Mouse (Mus musculus) MEL (cell line): Measurements from ENCODE around the gene Tmem9. TPM values are rescaled to one million over a fixed set of nuclear protein-coding genes. Genes with fewer than 3 reads are reported as not detected.

Experiments
- DNase-seq: peaks from one replicate; pipeline ENCODE4 v3.0.0; 2011; ENCODE audit warnings: low read depth, low spot score
- H3K27ac ChIP-seq: 2 replicates; pipeline ENCODE4 v1.5.1; 2012; ENCODE audit warnings: low read depth, mild to moderate bottlenecking, control low read depth, low read length, moderate library complexity; ENCODE audit not compliant: control insufficient read depth
- H3K27me3 ChIP-seq, 2 experiments: fragments of 150-350 bp in 1 of 2; sonication (generic) in 1 of 2; 2 replicates each; pipeline ENCODE4 v1.6.1; 2012; ENCODE audit warnings: low read length in 2 of 2, mild to moderate bottlenecking in 2 of 2, improper control_type of control experiment in 1 of 2, moderate library complexity in 1 of 2; ENCODE audit not compliant: insufficient read depth in 2 of 2, control insufficient read depth in 1 of 2
- H3K36me3 ChIP-seq, 2 experiments: 2 replicates each; pipeline ENCODE4 v1.6.1; 2012 to 2014; ENCODE audit warnings: low read length in 2 of 2, improper control_type of control experiment in 1 of 2, inconsistent platforms in 1 of 2, mild to moderate bottlenecking in 1 of 2; ENCODE audit not compliant: insufficient read depth in 2 of 2, control insufficient read depth in 1 of 2
- H3K4me1 ChIP-seq, 2 experiments: fragments of 150-350 bp in 1 of 2; sonication (generic) in 1 of 2; 2 replicates each; pipeline ENCODE4 v1.6.1; 2012; ENCODE audit warnings: low read length in 2 of 2, improper control_type of control experiment in 1 of 2, mild to moderate bottlenecking in 1 of 2; ENCODE audit not compliant: insufficient read depth in 2 of 2, control insufficient read depth in 1 of 2
- H3K4me3 ChIP-seq, 2 experiments: fragments of 150-350 bp in 1 of 2; sonication (generic) in 1 of 2; 2 replicates each; pipeline ENCODE4 v1.5.1; 2012; ENCODE audit warnings: low read depth in 2 of 2, low read length in 2 of 2, mild to moderate bottlenecking in 2 of 2, moderate library complexity in 2 of 2, control low read depth in 1 of 2, improper control_type of control experiment in 1 of 2; ENCODE audit not compliant: control insufficient read depth in 1 of 2, insufficient read depth in 1 of 2
- H3K79me2 ChIP-seq: 2 replicates; pipeline ENCODE4 v1.6.1; 2012; ENCODE audit warnings: mild to moderate bottlenecking, low read length, moderate library complexity; ENCODE audit not compliant: control insufficient read depth, poor library complexity, insufficient read depth
- H3K9ac ChIP-seq: 2 replicates; pipeline ENCODE4 v1.6.1; 2012; ENCODE audit warnings: low read depth, mild to moderate bottlenecking, control low read depth, low read length, moderate library complexity; ENCODE audit not compliant: control insufficient read depth, poor library complexity, severe bottlenecking
- H3K9me3 ChIP-seq: fragments of 150-350 bp; sonication (generic); replicated peaks from 2 replicates; pipeline ENCODE4 v1.6.1; 2012; ENCODE audit warnings: mild to moderate bottlenecking, low read length, improper control_type of control experiment, moderate library complexity; ENCODE audit not compliant: insufficient read depth
- BHLHE40 ChIP-seq: IDR thresholded peaks from 2 replicates; pipeline ENCODE4 v1.6.1; 2012; ENCODE audit warnings: low read depth, mild to moderate bottlenecking, inconsistent platforms, low read length, improper control_type of control experiment, borderline replicate concordance
- CHD2 ChIP-seq: IDR thresholded peaks from 2 replicates; pipeline ENCODE4 v1.6.1; 2011; ENCODE audit warnings: low read length, improper control_type of control experiment
- EP300 ChIP-seq, 2 experiments: IDR thresholded peaks; 2 replicates each; pipeline ENCODE4 v1.6.1; 2011; ENCODE audit warnings: improper control_type of control experiment in 2 of 2, low read length in 2 of 2, low read depth in 1 of 2, mild to moderate bottlenecking in 1 of 2
- GABPA ChIP-seq: IDR thresholded peaks from 2 replicates; pipeline ENCODE4 v1.6.1; 2012; ENCODE audit warnings: low read depth, mild to moderate bottlenecking, inconsistent platforms, low read length, improper control_type of control experiment, moderate library complexity
- GATA1 ChIP-seq: IDR thresholded peaks from 2 replicates; pipeline ENCODE4 v1.6.1; 2011; ENCODE audit warnings: low read depth, low read length, improper control_type of control experiment
- JUND ChIP-seq: IDR thresholded peaks from 2 replicates; pipeline ENCODE4 v1.6.1; 2011; ENCODE audit warnings: low read depth, mild to moderate bottlenecking, improper control_type of control experiment, low read length
- KAT2A ChIP-seq: conservative IDR thresholded peaks from 2 replicates; pipeline ENCODE4 v1.6.1; 2012; ENCODE audit warnings: low read depth, low read length, improper control_type of control experiment, inconsistent platforms
- MAX ChIP-seq: IDR thresholded peaks from 2 replicates; pipeline ENCODE4 v1.6.1; 2011; ENCODE audit warnings: low read length, improper control_type of control experiment
- MAZ ChIP-seq: IDR thresholded peaks from 2 replicates; pipeline ENCODE4 v1.6.1; 2012; ENCODE audit warnings: low read depth, mild to moderate bottlenecking, inconsistent platforms, low read length, improper control_type of control experiment
- MEF2A ChIP-seq: IDR thresholded peaks from 2 replicates; pipeline ENCODE4 v1.6.1; 2014; ENCODE audit warnings: low read depth, mild to moderate bottlenecking, inconsistent platforms, low read length, improper control_type of control experiment; ENCODE audit not compliant: poor library complexity, insufficient replicate concordance, severe bottlenecking; ENCODE audit errors: extremely low read depth
- MXI1 ChIP-seq: IDR thresholded peaks from 2 replicates; pipeline ENCODE4 v1.6.1; 2011; ENCODE audit warnings: mild to moderate bottlenecking, low read depth, low read length, improper control_type of control experiment
- MYB ChIP-seq: IDR thresholded peaks from 2 replicates; pipeline ENCODE4 v1.6.1; 2011; ENCODE audit warnings: mild to moderate bottlenecking, low read depth, low read length, improper control_type of control experiment
- MYC ChIP-seq: IDR thresholded peaks from 2 replicates; pipeline ENCODE4 v1.6.1; 2011; ENCODE audit warnings: low read depth, mild to moderate bottlenecking, low read length, improper control_type of control experiment, moderate library complexity
- POLR2AphosphoS5 ChIP-seq: IDR thresholded peaks from 2 replicates; pipeline ENCODE4 v1.6.1; 2012; ENCODE audit warnings: low read depth, borderline replicate concordance, mild to moderate bottlenecking, inconsistent platforms, low read length, moderate library complexity, mixed read lengths
- SMC3 ChIP-seq: IDR thresholded peaks from 2 replicates; pipeline ENCODE4 v1.6.1; 2011; ENCODE audit warnings: low read depth, low read length, improper control_type of control experiment
- ZMIZ1 ChIP-seq: IDR thresholded peaks from 2 replicates; pipeline ENCODE4 v1.6.1; 2012; ENCODE audit warnings: low read depth, mild to moderate bottlenecking, inconsistent platforms, low read length, improper control_type of control experiment, moderate library complexity
- polyA plus RNA-seq, 2 experiments: library from polyadenylated mRNA; stranded (reverse) in 1 of 2; unstranded in 1 of 2; fragments of >175 nt in 1 of 2; fragments of >200 nt in 1 of 2; gene quantifications; 2 replicates each; pipeline versions ENCODE4 v1.2.1 to v1.2.4; 2012; ENCODE audit warnings: low replicate concordance in 2 of 2, low read depth in 1 of 2; ENCODE audit not compliant: insufficient read length in 2 of 2, insufficient read depth in 1 of 2, missing spikeins in 1 of 2
- total RNA-seq: library from RNA; depleted of rRNA; stranded (reverse); fragments of 300-350 nt; gene quantifications from 2 replicates; pipeline ENCODE4 v1.2.3, GENCODE M21; 2012

The Tmem9 gene
- total and polyA plus RNA-seq, 3 experiments = 52.2 to 82.9 TPM; not detected in 1

DNA sequence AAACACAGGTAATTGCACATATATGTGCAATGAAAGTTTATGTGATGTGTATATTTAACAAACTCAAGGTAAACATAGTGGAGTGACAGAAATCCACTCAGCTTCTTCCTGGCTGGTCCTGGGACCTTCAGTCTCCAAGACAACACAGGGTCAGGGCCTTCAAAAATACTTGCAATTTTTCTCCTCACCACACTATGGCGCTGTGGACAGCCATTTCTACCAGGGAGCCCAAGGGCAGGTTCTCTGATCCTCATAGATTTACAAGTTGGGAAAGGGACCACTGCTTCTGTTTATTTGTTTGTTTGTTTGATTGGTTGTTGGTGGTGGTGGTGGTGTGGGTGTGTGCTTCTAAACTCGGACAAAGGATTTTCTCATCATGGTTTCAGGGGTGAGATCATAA lies 39.5 kb downstream of the Tmem9 start (continued):
- no peak for TF ChIP-seq MAZ
- no peak for TF ChIP-seq MEF2A
- TF ChIP-seq SMC3 = peak; percentile 50
- no peak for TF ChIP-seq EP300 (IDR thresholded peaks at IDR 0.05; ENCODE audit: low read depth in 1 of 2, low read length in 2 of 2)

DNA sequence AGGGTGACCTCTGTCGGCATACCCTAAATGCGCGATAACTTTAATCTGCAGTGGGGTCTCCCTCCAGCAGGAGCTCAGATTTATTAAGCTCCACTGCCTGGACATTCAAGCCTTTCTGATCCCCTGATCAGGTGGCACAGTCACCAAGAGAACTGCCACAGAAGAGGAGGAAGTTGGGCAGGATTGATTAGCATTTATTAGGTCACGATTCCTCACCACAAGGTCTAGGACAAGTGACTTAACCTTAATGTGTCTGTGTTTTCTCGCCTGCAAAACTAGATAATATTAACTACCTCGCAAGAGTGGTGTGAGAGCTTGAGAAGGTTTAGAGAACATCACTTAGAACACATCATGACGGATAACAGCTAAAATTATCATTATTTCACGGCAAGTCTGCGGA lies 39.9 kb downstream of the Tmem9 start:
- H3K9me3 ChIP-seq = no peaks in the 10 kb centered on the region
- H3K27ac ChIP-seq = no peak overlapping the region
- no peak overlapping the region for H3K4me3 ChIP-seq
- H3K36me3 ChIP-seq = peaks cover 0 to 12% of the 10 kb centered on the region in 2 experiments; a peak in 2 of 4 replicates
- H3K27me3 ChIP-seq = no peaks in the 10 kb centered on the region
- peak; percentile 30 for DNase-seq
- no peak for TF ChIP-seq MAX
- TF ChIP-seq MYB = no peak
- peak; percentile 43; the same call in 1 of the 2 replicates for TF ChIP-seq BHLHE40
- no peak for TF ChIP-seq GATA1
- TF ChIP-seq EP300 (IDR thresholded peaks at IDR 0.05; ENCODE audit: low read depth in 1 of 2, low read length in 2 of 2) = peak in 1 of 2 experiments; percentile 34; a peak in 1 of 4 replicates
- H3K4me1 ChIP-seq = peaks cover 2 to 13% of the 10 kb centered on the region in 2 experiments; a peak in 3 of 4 replicates
- H3K79me2 ChIP-seq = no peaks in the 10 kb centered on the region
- no peak overlapping the region for H3K9ac ChIP-seq

DNA sequence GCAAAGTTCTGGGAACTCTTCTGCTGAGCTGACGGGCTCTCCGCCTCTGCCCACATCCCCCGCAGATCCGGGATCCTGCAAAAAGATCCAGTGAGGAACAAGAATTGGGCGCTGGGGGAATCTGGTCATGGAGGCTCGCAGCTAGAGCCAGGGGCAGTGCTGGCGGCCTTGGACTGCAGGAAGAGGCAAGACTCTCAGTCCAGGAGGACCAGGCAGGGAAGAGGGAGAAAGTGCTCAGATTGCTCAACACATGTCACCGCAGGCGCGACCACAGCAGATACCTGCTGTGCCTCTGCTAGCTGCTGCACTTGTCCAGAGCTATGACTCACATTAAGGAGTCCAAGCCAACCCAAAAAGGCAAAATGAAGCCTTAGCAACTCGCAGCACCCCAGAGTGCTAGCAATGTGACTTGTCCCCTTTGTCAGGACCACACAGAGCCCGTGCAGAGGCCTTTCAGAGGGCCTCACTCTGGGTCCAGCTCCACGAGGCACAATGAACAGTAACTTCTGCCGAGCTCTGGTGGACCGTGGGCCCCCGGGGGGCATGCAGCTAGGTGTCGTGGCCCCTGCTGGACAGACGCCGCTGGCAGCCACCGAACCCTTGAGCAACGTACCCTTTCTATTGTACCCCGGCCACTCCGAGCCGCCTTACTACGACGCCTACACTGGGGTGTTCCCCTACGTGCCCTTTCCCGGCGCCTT lies 42.5 kb downstream of the Tmem9 start, which contains the start of gene Ascl5:
TSS of gene Ascl5 (plus strand) at position 493 of the 701 bp plus-strand sequence.
- Histone ChIP-seq H3K9me3 (no peaks in the 10 kb centered on the region), H3K36me3 (peaks cover 0 to 12% of the 10 kb centered on the region in 2 experiments; a peak in 2 of 4 replicates), H3K79me2 (no peaks in the 10 kb centered on the region), H3K27me3 (no peaks in the 10 kb centered on the region; a peak in 1 of 4 replicates), H3K9ac (no peak within 1 kb of the TSS), H3K4me3 (no peak within 1 kb of the TSS), H3K27ac (no peak within 1 kb of the TSS), H3K4me1 (peaks cover 2 to 13% of the 10 kb centered on the region in 2 experiments; a peak in 3 of 4 replicates)
- no peak for DNase-seq
- no peak for TF ChIP-seq GABPA

DNA sequence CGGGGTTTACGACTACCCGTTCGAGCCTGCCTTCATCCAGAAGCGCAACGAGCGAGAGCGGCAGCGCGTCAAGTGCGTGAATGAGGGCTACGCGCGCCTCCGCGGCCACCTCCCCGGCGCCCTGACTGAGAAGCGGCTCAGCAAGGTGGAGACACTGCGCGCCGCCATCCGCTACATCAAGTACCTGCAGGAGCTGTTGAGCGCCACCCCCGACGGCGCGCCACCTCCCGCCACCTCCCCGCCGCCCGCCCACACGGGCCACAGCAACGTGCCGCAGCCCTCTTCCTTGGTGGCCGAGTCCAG lies 43.0 kb downstream of the Tmem9 start:
- no peaks in the 10 kb centered on the region for H3K9me3 ChIP-seq
- H3K27me3 ChIP-seq = no peaks in the 10 kb centered on the region; a peak in 1 of 4 replicates
- TF ChIP-seq MYC (no peak), KAT2A (no peak), CHD2 (no peak), BHLHE40 (no peak), ZMIZ1 (no peak), MXI1 (no peak), JUND (no peak), POLR2AphosphoS5 (no peak)
- H3K9ac ChIP-seq = no peak overlapping the region
- H3K27ac ChIP-seq = no peak overlapping the region
- H3K4me1 ChIP-seq = peaks cover 2 to 13% of the 10 kb centered on the region in 2 experiments; a peak in 3 of 4 replicates
- DNase-seq = no peak
- H3K79me2 ChIP-seq = no peaks in the 10 kb centered on the region
- peaks cover 0 to 12% of the 10 kb centered on the region in 2 experiments; a peak in 2 of 4 replicates for H3K36me3 ChIP-seq
- H3K4me3 ChIP-seq = no peak overlapping the region
